Mouse (Mus musculus): ENCODE data around the gene Ccdc162. TPM values are rescaled to one million over a fixed set of nuclear protein-coding genes. Genes with fewer than 3 reads are reported as not detected.

The Ccdc162 gene
- polyA plus RNA-seq, 1 experiment: not detected

- H3K27ac ChIP-seq (ENCODE audit: insufficient read depth, low read depth, low read length): no peak overlapping the region
- 50% methylated on average over 5 of the region's 5 CpGs for WGBS
- TF ChIP-seq CTCF (IDR thresholded peaks at IDR 0.05; ENCODE audit: insufficient read depth, low read depth, low read length) (no peak), POLR2A (IDR thresholded peaks at IDR 0.05; ENCODE audit: insufficient read depth, low read depth, low read length) (no peak)
- no peak overlapping the region for H3K4me3 ChIP-seq (ENCODE audit: insufficient read depth, low read depth, low read length)
- H3K4me1 ChIP-seq (ENCODE audit: control insufficient read depth, insufficient read depth, low read length): no peaks in the 10 kb centered on the region
Observed at GRCm38 (mm10) chr10:41565141-41565540, 151.3 kb downstream of the Ccdc162 start.

- H3K27ac ChIP-seq (ENCODE audit: insufficient read depth, low read depth, low read length): no peak overlapping the region
- whole genome bisulfite sequencing: 90% methylated on average over 10 of the region's 10 CpGs
- TF ChIP-seq CTCF (IDR thresholded peaks at IDR 0.05; ENCODE audit: insufficient read depth, low read depth, low read length) (no peak), POLR2A (IDR thresholded peaks at IDR 0.05; ENCODE audit: insufficient read depth, low read depth, low read length) (no peak)
Observed at GRCm38 (mm10) chr10:41561701-41562395, 154.6 kb downstream of the Ccdc162 start.

GRCm38 (mm10) chr10:41558401-41558800 lies 158.0 kb downstream of the Ccdc162 start:
- Histone ChIP-seq H3K4me3 (ENCODE audit: insufficient read depth, low read depth, low read length) (no peak overlapping the region), H3K4me1 (ENCODE audit: control insufficient read depth, insufficient read depth, low read length) (no peaks in the 10 kb centered on the region), H3K27ac (ENCODE audit: insufficient read depth, low read depth, low read length) (no peak overlapping the region)
- TF ChIP-seq POLR2A (IDR thresholded peaks at IDR 0.05; ENCODE audit: insufficient read depth, low read depth, low read length) (no peak), CTCF (IDR thresholded peaks at IDR 0.05; ENCODE audit: insufficient read depth, low read depth, low read length) (no peak)
- WGBS: 91% methylated on average over 1 of the region's 1 CpGs

More at GRCm38 (mm10) chr10:41561701-41562395, 154.6 kb downstream of the Ccdc162 start:
- Histone ChIP-seq H3K4me3 (ENCODE audit: insufficient read depth, low read depth, low read length) (no peak overlapping the region), H3K4me1 (ENCODE audit: control insufficient read depth, insufficient read depth, low read length) (no peaks in the 10 kb centered on the region)

- TF ChIP-seq CTCF (IDR thresholded peaks at IDR 0.05; ENCODE audit: insufficient read depth, low read depth, low read length): no peak
- TF ChIP-seq POLR2A (IDR thresholded peaks at IDR 0.05; ENCODE audit: insufficient read depth, low read depth, low read length): no peak
- H3K27ac ChIP-seq (ENCODE audit: insufficient read depth, low read depth, low read length): no peak overlapping the region
- 86% methylated on average over 3 of the region's 3 CpGs for WGBS
- no peaks in the 10 kb centered on the region for H3K4me1 ChIP-seq (ENCODE audit: control insufficient read depth, insufficient read depth, low read length)
- no peak overlapping the region for H3K4me3 ChIP-seq (ENCODE audit: insufficient read depth, low read depth, low read length)
Observed at GRCm38 (mm10) chr10:41555081-41555480, 161.4 kb downstream of the Ccdc162 start.

GRCm38 (mm10) chr10:41553711-41554110 lies 162.7 kb downstream of the Ccdc162 start:
- Histone ChIP-seq H3K4me3 (ENCODE audit: insufficient read depth, low read depth, low read length) (no peak overlapping the region), H3K27ac (ENCODE audit: insufficient read depth, low read depth, low read length) (no peak overlapping the region), H3K4me1 (ENCODE audit: control insufficient read depth, insufficient read depth, low read length) (no peaks in the 10 kb centered on the region)
- TF ChIP-seq CTCF (IDR thresholded peaks at IDR 0.05; ENCODE audit: insufficient read depth, low read depth, low read length) (no peak), POLR2A (IDR thresholded peaks at IDR 0.05; ENCODE audit: insufficient read depth, low read depth, low read length) (no peak)
- WGBS: 83% methylated on average over 4 of the region's 4 CpGs

- H3K27ac ChIP-seq (ENCODE audit: insufficient read depth, low read depth, low read length): no peak overlapping the region
- 51% methylated on average over 14 of the region's 14 CpGs for WGBS
Observed at GRCm38 (mm10) chr10:41552847-41553589, 163.4 kb downstream of the Ccdc162 start.

GRCm38 (mm10) chr10:41552319-41552718 lies 164.1 kb downstream of the Ccdc162 start:
- 77% methylated on average over 3 of the region's 3 CpGs for WGBS
- Histone ChIP-seq H3K4me1 (ENCODE audit: control insufficient read depth, insufficient read depth, low read length) (no peaks in the 10 kb centered on the region), H3K27ac (ENCODE audit: insufficient read depth, low read depth, low read length) (no peak overlapping the region), H3K4me3 (ENCODE audit: insufficient read depth, low read depth, low read length) (no peak overlapping the region)
- TF ChIP-seq POLR2A (IDR thresholded peaks at IDR 0.05; ENCODE audit: insufficient read depth, low read depth, low read length) (no peak), CTCF (IDR thresholded peaks at IDR 0.05; ENCODE audit: insufficient read depth, low read depth, low read length) (no peak)

More at GRCm38 (mm10) chr10:41552847-41553589, 163.4 kb downstream of the Ccdc162 start:
- TF ChIP-seq CTCF (IDR thresholded peaks at IDR 0.05; ENCODE audit: insufficient read depth, low read depth, low read length) (no peak), POLR2A (IDR thresholded peaks at IDR 0.05; ENCODE audit: insufficient read depth, low read depth, low read length) (no peak)
- no peaks in the 10 kb centered on the region for H3K4me1 ChIP-seq (ENCODE audit: control insufficient read depth, insufficient read depth, low read length)
- no peak overlapping the region for H3K4me3 ChIP-seq (ENCODE audit: insufficient read depth, low read depth, low read length)

GRCm38 (mm10) chr10:41550711-41551110 lies 165.7 kb downstream of the Ccdc162 start:
- Histone ChIP-seq H3K27ac (ENCODE audit: insufficient read depth, low read depth, low read length) (no peak overlapping the region), H3K4me3 (ENCODE audit: insufficient read depth, low read depth, low read length) (no peak overlapping the region), H3K4me1 (ENCODE audit: control insufficient read depth, insufficient read depth, low read length) (no peaks in the 10 kb centered on the region; the same call in 1 of the 2 replicates)
- TF ChIP-seq POLR2A (IDR thresholded peaks at IDR 0.05; ENCODE audit: insufficient read depth, low read depth, low read length): no peak
- TF ChIP-seq CTCF (IDR thresholded peaks at IDR 0.05; ENCODE audit: insufficient read depth, low read depth, low read length): no peak
- 86% methylated on average over 7 of the region's 7 CpGs for WGBS

Measured in olfactory bulb, adult 2 months (tissue).